Mouse (Mus musculus): ENCODE measurements around the gene Kif5a. TPM values are rescaled to one million over a fixed set of nuclear protein-coding genes. Genes with fewer than 3 reads are reported as not detected.

The Kif5a gene
- polyA plus RNA-seq, 1 experiment from 2014 or later, result 0.11 TPM

DNA sequence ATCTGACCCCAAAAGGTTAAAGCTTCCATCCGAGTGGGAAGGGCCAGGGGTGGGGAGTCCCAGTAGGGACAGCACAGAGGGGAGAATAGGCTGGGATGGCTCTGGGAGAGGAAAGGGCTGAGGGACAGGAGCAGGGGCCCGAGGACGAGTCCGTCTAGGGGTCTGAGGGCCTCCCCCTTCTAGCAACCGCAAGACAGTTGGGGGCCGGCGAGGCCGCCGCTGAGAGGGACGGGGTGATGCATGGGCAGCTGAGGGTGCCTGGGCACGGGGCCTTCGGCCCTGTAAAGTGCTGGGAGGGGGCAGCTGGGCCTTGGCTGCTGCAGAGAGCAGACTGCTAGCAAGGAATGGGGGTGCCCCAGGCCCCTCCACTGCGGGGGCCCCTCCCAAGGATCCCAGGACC lies 22.5 kb upstream of the Kif5a start:
- Histone ChIP-seq H3K27me3 (ENCODE audit: control insufficient read depth, insufficient read depth, low read depth, low read length) (no peaks in the 10 kb centered on the region), H3K4me1 (ENCODE audit: control insufficient read depth, low read depth, low read length) (peaks cover 31% of the 10 kb centered on the region), H3K9ac (ENCODE audit: low read depth, low read length) (no peak overlapping the region), H3K27ac (ENCODE audit: low read length) (no peak overlapping the region), H3K4me2 (ENCODE audit: low read depth, low read length) (no peak overlapping the region), H3K4me3 (ENCODE audit: low read depth, low read length) (no peak overlapping the region), H3K36me3 (ENCODE audit: control insufficient read depth, insufficient read depth) (peaks cover 51% of the 10 kb centered on the region), H3K9me3 (replicated peaks; ENCODE audit: control insufficient read depth, low read length) (no peaks in the 10 kb centered on the region)
- no peak for ATAC-seq (ENCODE audit: low read depth)
- WGBS (ENCODE audit: insufficient replicate concordance), result 87% methylated on average over 12 of the region's 13 CpGs

DNA sequence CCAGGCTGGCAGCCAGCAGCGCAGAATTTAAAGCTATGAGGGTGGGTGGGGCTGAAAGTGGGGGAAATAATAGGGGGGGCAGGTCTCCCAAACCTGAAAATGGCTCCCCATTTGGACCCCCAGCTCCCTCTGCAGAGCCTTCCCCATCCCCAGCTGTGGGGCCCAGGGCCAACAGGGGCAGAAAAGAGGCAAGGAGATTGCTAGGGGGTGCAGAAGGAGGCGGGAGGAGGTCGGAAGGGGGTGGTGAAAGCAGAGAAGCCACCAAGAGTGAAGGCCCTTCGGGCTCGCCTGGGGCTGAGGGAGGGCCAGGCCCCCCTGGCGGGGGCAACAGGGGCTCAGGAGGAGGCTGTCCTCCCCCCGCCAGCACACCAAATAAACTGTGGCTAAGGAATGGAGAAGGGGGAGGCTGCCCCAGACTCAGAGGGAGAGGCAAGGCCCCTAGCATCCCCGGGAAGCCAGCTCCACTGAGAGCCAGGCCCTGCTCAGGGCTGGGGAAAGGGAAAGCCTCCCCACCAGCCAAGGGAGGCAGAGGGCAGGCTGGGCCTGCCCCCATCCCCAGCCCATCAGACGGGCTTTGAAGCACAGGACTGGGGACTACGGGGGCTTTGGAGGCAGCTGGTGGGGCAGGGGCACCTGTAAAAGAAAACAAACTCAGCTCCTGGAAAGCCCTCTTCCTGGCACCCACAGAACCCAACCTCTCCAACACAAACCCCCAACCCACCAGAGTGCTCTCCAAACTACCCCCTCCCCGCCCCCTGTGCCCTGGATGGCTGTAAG lies 21.8 kb upstream of the Kif5a start:
- no peak overlapping the region for H3K4me3 ChIP-seq (ENCODE audit: low read depth, low read length)
- H3K36me3 ChIP-seq (ENCODE audit: control insufficient read depth, insufficient read depth), result peaks cover 54% of the 10 kb centered on the region
- no peaks in the 10 kb centered on the region for H3K9me3 ChIP-seq (replicated peaks; ENCODE audit: control insufficient read depth, low read length)
- WGBS (ENCODE audit: insufficient replicate concordance), result 85% methylated on average over 11 of the region's 11 CpGs
- H3K27me3 ChIP-seq (ENCODE audit: control insufficient read depth, insufficient read depth, low read depth, low read length), result no peaks in the 10 kb centered on the region
- no peak for ATAC-seq (ENCODE audit: low read depth)
- no peak overlapping the region for H3K27ac ChIP-seq (ENCODE audit: low read length)
- peaks cover 31% of the 10 kb centered on the region for H3K4me1 ChIP-seq (ENCODE audit: control insufficient read depth, low read depth, low read length)
- H3K9ac ChIP-seq (ENCODE audit: low read depth, low read length), result no peak overlapping the region
- no peak overlapping the region for H3K4me2 ChIP-seq (ENCODE audit: low read depth, low read length)

DNA sequence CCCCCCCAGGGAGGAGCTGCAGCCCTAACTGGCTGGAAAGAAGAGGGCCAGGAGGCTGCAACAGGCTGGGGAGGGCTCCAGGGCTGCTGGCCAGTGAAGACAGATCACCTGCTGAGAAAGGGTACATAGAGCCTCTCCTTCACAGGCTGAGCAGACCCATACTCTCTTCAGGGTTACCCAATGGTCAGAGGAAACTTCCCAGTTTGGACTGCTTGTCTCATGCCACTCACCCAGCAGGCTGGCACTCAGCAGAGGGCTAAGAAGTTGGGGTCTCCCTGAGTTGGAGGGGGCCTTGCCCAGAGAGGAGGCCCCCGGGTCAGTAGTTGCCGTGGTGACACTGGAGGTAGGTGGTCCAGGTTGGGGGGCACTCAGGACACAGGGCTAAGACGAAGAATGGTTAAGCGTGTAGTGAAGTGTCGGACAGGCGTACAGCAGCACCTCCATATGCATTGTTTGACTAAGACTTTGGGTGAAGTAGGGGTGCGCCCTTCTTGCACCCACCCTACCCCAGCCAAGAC lies 21.0 kb upstream of the Kif5a start:
- peaks cover 25% of the 10 kb centered on the region for H3K4me1 ChIP-seq (ENCODE audit: control insufficient read depth, low read depth, low read length)
- WGBS (ENCODE audit: insufficient replicate concordance), result 92% methylated on average over 7 of the region's 7 CpGs

DNA sequence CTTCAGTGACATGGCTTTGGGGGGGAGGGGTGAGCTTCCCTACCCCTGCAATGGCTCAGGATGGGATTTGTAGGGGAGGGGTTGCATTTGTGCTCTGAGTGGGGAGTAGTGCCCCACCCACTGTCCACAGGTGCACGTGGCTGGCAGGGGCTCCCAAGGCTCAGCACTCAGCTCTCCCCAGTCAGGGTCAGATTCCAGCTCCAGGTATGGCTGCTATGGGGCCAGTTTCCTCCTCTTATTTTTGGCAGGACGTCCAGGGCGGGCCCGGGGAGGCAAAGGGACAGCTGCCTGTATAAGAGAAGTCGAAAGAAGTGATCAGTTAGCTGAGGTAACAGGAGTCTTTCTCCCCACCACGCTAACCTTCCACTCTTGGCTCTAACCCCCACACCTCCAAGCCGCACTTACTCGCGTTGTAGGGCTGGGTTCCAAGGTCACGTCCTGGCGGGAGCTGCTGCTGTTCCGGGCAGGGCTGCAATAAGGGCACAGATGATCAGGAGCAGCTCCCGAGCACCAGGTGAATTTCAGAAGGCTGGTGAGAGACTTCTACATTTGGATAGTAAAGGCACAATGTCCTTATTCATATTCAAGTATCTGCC lies 19.6 kb upstream of the Kif5a start:
- Histone ChIP-seq H3K9me3 (replicated peaks; ENCODE audit: control insufficient read depth, low read length) (no peaks in the 10 kb centered on the region), H3K9ac (ENCODE audit: low read depth, low read length) (no peak overlapping the region), H3K4me2 (ENCODE audit: low read depth, low read length) (no peak overlapping the region), H3K4me1 (ENCODE audit: control insufficient read depth, low read depth, low read length) (peaks cover 22% of the 10 kb centered on the region), H3K4me3 (ENCODE audit: low read depth, low read length) (no peak overlapping the region), H3K27me3 (ENCODE audit: control insufficient read depth, insufficient read depth, low read depth, low read length) (no peaks in the 10 kb centered on the region), H3K36me3 (ENCODE audit: control insufficient read depth, insufficient read depth) (peaks cover 68% of the 10 kb centered on the region), H3K27ac (ENCODE audit: low read length) (no peak overlapping the region)
- no peak for ATAC-seq (ENCODE audit: low read depth)
- 75% methylated on average over 13 of the region's 13 CpGs for WGBS (ENCODE audit: insufficient replicate concordance)

More for the DNA sequence above, 21.0 kb upstream of the Kif5a start:
- Histone ChIP-seq H3K27me3 (ENCODE audit: control insufficient read depth, insufficient read depth, low read depth, low read length) (no peaks in the 10 kb centered on the region), H3K36me3 (ENCODE audit: control insufficient read depth, insufficient read depth) (peaks cover 60% of the 10 kb centered on the region), H3K27ac (ENCODE audit: low read length) (no peak overlapping the region), H3K4me2 (ENCODE audit: low read depth, low read length) (no peak overlapping the region), H3K9me3 (replicated peaks; ENCODE audit: control insufficient read depth, low read length) (no peaks in the 10 kb centered on the region), H3K9ac (ENCODE audit: low read depth, low read length) (no peak overlapping the region), H3K4me3 (ENCODE audit: low read depth, low read length) (no peak overlapping the region)
- no peak for ATAC-seq (ENCODE audit: low read depth)

DNA sequence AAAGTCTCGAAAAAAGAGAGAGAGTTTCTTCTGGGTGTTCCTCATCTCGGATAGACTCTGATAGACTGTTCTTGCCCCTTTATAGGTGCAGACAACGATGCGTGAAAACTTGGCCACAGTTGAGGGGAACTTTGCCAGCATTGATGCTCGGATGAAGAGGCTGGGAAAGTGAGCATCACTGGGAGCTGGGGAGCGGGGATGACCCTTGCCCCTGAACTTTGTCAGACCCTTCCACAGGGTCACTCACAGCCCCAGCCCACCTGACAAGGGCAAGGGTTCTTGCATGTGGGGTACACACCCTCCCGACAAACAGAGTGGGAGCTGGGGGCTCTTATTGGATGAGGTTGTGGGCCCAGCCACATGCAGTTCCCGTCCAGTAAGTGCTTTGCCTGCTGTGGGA lies 18.2 kb upstream of the Kif5a start:
- Histone ChIP-seq H3K27ac (ENCODE audit: low read length) (no peak overlapping the region), H3K4me2 (ENCODE audit: low read depth, low read length) (no peak overlapping the region), H3K4me1 (ENCODE audit: control insufficient read depth, low read depth, low read length) (peaks cover 8% of the 10 kb centered on the region), H3K36me3 (ENCODE audit: control insufficient read depth, insufficient read depth) (peaks cover 69% of the 10 kb centered on the region), H3K9me3 (replicated peaks; ENCODE audit: control insufficient read depth, low read length) (no peaks in the 10 kb centered on the region), H3K27me3 (ENCODE audit: control insufficient read depth, insufficient read depth, low read depth, low read length) (no peaks in the 10 kb centered on the region), H3K9ac (ENCODE audit: low read depth, low read length) (no peak overlapping the region), H3K4me3 (ENCODE audit: low read depth, low read length) (no peak overlapping the region)
- ATAC-seq (ENCODE audit: low read depth), result no peak
- WGBS (ENCODE audit: insufficient replicate concordance), result 78% methylated on average over 8 of the region's 8 CpGs

DNA sequence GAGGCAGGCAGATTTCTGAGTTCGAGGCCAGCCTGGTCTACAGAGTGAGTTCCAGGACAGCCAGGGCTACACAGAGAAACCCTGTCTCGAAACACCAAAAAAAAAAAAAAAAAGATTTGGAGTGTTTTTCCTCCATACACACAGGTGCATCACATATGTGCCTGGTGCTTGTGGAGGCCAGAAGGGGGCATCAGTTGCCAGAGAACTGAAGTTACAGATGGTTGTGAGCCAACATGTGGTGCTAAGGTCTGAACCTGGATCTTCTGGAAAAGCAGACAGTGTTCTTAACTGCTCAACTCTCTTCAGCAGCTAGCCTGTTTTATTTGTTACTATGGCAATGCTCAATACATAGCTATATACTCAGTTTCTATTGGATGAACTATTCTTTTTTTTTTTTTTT lies 16.6 kb upstream of the Kif5a start:
- no peak overlapping the region for H3K4me2 ChIP-seq (ENCODE audit: low read depth, low read length)
- H3K27ac ChIP-seq (ENCODE audit: low read length), result no peak overlapping the region
- no peaks in the 10 kb centered on the region for H3K9me3 ChIP-seq (replicated peaks; ENCODE audit: control insufficient read depth, low read length)
- peaks cover 3% of the 10 kb centered on the region; the same call in 1 of the 2 replicates for H3K4me1 ChIP-seq (ENCODE audit: control insufficient read depth, low read depth, low read length)
- no peak overlapping the region for H3K9ac ChIP-seq (ENCODE audit: low read depth, low read length)
- ATAC-seq (ENCODE audit: low read depth), result no peak
- H3K36me3 ChIP-seq (ENCODE audit: control insufficient read depth, insufficient read depth), result peaks cover 71% of the 10 kb centered on the region
- no peak overlapping the region for H3K4me3 ChIP-seq (ENCODE audit: low read depth, low read length)
- H3K27me3 ChIP-seq (ENCODE audit: control insufficient read depth, insufficient read depth, low read depth, low read length), result no peaks in the 10 kb centered on the region
- 78% methylated on average over 2 of the region's 2 CpGs for WGBS (ENCODE audit: insufficient replicate concordance)

DNA sequence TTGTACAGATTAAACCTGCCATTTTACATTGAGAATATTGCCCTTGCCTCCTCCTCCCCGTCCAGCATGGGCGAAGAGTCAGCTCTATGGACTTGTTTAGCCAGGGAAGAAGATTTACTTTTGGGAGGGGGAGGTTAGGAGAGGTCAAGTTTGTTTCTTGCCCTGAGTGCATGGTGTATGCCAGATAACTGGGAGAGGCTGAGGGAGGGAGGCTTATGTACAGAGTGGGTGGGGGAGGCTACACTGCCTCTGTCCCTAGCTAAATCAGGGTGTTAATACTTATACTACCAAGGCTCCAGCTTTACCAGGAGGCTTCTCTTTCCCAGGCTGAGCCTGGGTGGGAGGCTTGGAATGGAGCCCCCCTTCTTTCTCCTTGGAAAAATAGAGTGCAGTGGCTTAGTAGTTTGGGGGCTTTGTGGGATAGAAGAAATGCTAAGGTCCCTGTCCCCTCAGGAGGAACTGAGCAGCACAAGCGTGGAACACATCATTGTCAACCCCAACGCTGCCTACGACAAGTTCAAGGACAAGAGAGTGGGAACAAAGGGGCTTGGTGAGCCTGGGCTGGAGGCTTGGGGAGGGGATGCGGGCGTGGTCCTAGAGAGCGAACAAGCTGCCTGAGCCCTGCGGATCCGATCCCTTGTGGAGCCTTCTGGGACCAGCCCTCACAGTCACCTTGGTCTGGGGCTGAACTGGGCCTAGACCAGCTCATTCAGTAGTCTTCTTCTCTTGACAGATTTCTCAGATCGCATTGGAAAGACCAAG lies 11.3 kb upstream of the Kif5a start:
- peaks cover 30% of the 10 kb centered on the region for H3K36me3 ChIP-seq (ENCODE audit: control insufficient read depth, insufficient read depth)
- peak; percentile 65 for ATAC-seq (ENCODE audit: low read depth)
- H3K4me1 ChIP-seq (ENCODE audit: control insufficient read depth, low read depth, low read length), result peaks cover 11% of the 10 kb centered on the region
- no peak overlapping the region for H3K27ac ChIP-seq (ENCODE audit: low read length)
- no peaks in the 10 kb centered on the region for H3K27me3 ChIP-seq (ENCODE audit: control insufficient read depth, insufficient read depth, low read depth, low read length)
- H3K9me3 ChIP-seq (replicated peaks; ENCODE audit: control insufficient read depth, low read length), result no peaks in the 10 kb centered on the region
- no peak overlapping the region for H3K4me2 ChIP-seq (ENCODE audit: low read depth, low read length)
- WGBS (ENCODE audit: insufficient replicate concordance), result 84% methylated on average over 11 of the region's 11 CpGs
- H3K4me3 ChIP-seq (ENCODE audit: low read depth, low read length), result no peak overlapping the region
- no peak overlapping the region for H3K9ac ChIP-seq (ENCODE audit: low read depth, low read length)

DNA sequence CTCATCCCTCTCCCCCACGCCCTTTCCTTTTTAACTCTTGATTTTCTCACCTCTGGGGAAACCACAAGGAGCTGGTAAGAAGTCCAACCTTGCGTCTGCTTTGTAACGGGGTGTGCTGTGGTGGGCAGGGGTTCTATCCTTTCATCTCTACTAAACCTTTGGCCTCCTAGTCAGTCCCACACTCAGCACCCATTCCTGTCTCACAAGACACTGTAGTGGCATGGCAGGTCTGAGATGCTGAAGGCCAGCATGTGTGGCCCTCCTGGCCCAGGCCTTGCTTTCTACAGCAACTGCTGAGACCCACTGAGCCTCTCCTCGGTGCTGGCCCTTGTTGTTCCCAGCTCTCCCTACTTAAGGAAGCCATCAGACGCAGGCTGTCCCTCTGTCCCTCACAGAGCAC lies 9.2 kb upstream of the Kif5a start:
- ATAC-seq (ENCODE audit: low read depth), result no peak
- Histone ChIP-seq H3K4me1 (ENCODE audit: control insufficient read depth, low read depth, low read length) (peaks cover 21% of the 10 kb centered on the region), H3K27me3 (ENCODE audit: control insufficient read depth, insufficient read depth, low read depth, low read length) (no peaks in the 10 kb centered on the region), H3K4me3 (ENCODE audit: low read depth, low read length) (no peak overlapping the region), H3K27ac (ENCODE audit: low read length) (no peak overlapping the region), H3K9me3 (replicated peaks; ENCODE audit: control insufficient read depth, low read length) (no peaks in the 10 kb centered on the region), H3K9ac (ENCODE audit: low read depth, low read length) (no peak overlapping the region), H3K4me2 (ENCODE audit: low read depth, low read length) (no peak overlapping the region), H3K36me3 (ENCODE audit: control insufficient read depth, insufficient read depth) (peaks cover 20% of the 10 kb centered on the region; the same call in 1 of the 2 replicates)
- WGBS (ENCODE audit: insufficient replicate concordance), result 81% methylated on average over 5 of the region's 5 CpGs
